Mouse (Mus musculus) kidney, adult 9 months (tissue): ENCODE data around the gene Thyn1.

Experiments
- DNase-seq: peaks from one replicate; pipeline ENCODE4 v3.0.0; 2022

Thyn1 gene

GRCm38 (mm10) chr9:26999461-27000395, at the start of gene Thyn1, which contains the start of gene Acad8:
Thyn1 (plus strand) TSS chr9:26999710.
Acad8 (minus strand) TSS chr9:26999566.
- DNase-seq = peak; percentile 98

- DNase-seq = no peak
These were observed 21.8 kb upstream of the Thyn1 start for GRCm38 (mm10) chr9:26977754-26978153.

- DNase-seq = peak; percentile 43
These were observed 20.7 kb upstream of the Thyn1 start for GRCm38 (mm10) chr9:26978776-26979175.

- DNase-seq = no peak
These were observed 14.4 kb upstream of the Thyn1 start for GRCm38 (mm10) chr9:26985090-26985613.

- no peak for DNase-seq
These were observed 13.7 kb upstream of the Thyn1 start for GRCm38 (mm10) chr9:26985668-26986277.

- DNase-seq = no peak
These were observed 9.3 kb upstream of the Thyn1 start for GRCm38 (mm10) chr9:26990181-26990580.

GRCm38 (mm10) chr9:26993118-26993517, 6.4 kb upstream of the Thyn1 start:
- DNase-seq = no peak

- DNase-seq = no peak
These were observed 5.6 kb upstream of the Thyn1 start for GRCm38 (mm10) chr9:26993900-26994299.

- DNase-seq = no peak
These were observed 2.4 kb upstream of the Thyn1 start for GRCm38 (mm10) chr9:26997062-26997461.

GRCm38 (mm10) chr9:26997501-26997900, 2.0 kb upstream of the Thyn1 start:
- no peak for DNase-seq

- no peak for DNase-seq
These were observed 645 bp upstream of the Thyn1 start for GRCm38 (mm10) chr9:26998669-26999460.

GRCm38 (mm10) chr9:27005231-27005630, 5.7 kb downstream of the Thyn1 start:
- DNase-seq = no peak

GRCm38 (mm10) chr9:27005933-27006332, 6.4 kb downstream of the Thyn1 start:
- DNase-seq = no peak

- DNase-seq = no peak
These were observed 7.4 kb downstream of the Thyn1 start for GRCm38 (mm10) chr9:27006866-27007265.

- no peak for DNase-seq
These were observed 9.7 kb downstream of the Thyn1 start for GRCm38 (mm10) chr9:27009231-27009630.

GRCm38 (mm10) chr9:27011572-27011971, 12.1 kb downstream of the Thyn1 start:
- no peak for DNase-seq

GRCm38 (mm10) chr9:27018961-27019360, 19.5 kb downstream of the Thyn1 start:
- no peak for DNase-seq

GRCm38 (mm10) chr9:27023681-27024080, 24.2 kb downstream of the Thyn1 start:
- no peak for DNase-seq

- DNase-seq = no peak
These were observed 27.2 kb downstream of the Thyn1 start for GRCm38 (mm10) chr9:27026708-27027107.

GRCm38 (mm10) chr9:27029022-27029827, 29.7 kb downstream of the Thyn1 start:
- peak; percentile 44 for DNase-seq

- peak; percentile 98 for DNase-seq
These were observed 30.6 kb downstream of the Thyn1 start, which contains the start of the genes Vps26b and Ncapd3 for GRCm38 (mm10) chr9:27029828-27030762. Vps26b (minus strand) TSS chr9:27030065. Ncapd3 (plus strand) TSS chr9:27030175.
